Mouse (Mus musculus): ENCODE data around the gene Sypl2.

GRCm38 (mm10) chr3:108169199-108169598 lies 57.2 kb downstream of the Sypl2 start:
- TF ChIP-seq CTCF (IDR thresholded peaks at IDR 0.05; ENCODE audit: extremely low read depth, insufficient read depth, low read length): no peak
- TF ChIP-seq POLR2A (IDR thresholded peaks at IDR 0.05; ENCODE audit: extremely low read depth, insufficient read depth, low read length): no peak
